Mouse (Mus musculus): ENCODE results near the gene Mapkbp1. TPM values are rescaled to one million over a fixed set of nuclear protein-coding genes. Genes with fewer than 3 reads are reported as not detected.

Mapkbp1 gene
- polyA plus RNA-seq, 1 experiment from 2014 or later, result 9.3 TPM

DNA sequence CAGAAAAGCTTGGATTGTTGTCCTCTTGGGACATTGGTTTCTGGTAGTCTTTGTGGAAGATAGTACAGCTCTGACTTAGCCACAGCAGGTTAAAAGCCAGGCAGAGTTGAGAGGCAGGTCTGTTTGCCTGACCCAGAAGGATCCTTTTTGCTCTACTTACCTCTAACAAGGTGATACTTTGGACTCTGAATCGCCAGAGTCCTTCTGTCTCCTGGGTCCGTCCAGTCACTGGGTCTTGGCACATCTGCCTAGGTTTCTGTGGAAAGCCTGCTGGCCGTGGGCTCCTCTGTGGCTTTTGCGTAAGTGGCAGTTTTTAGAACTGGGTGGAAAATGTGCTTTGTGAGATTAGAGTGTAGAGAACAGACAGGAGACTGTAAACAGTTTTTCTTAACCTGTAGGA is 16.5 kb downstream of the Mapkbp1 start:
- no peak for ATAC-seq
- Histone ChIP-seq H3K27me3 (ENCODE audit: control insufficient read depth, insufficient read depth, low read depth, low read length) (no peaks in the 10 kb centered on the region), H3K27ac (ENCODE audit: low read length) (no peak overlapping the region), H3K9me3 (replicated peaks; ENCODE audit: control insufficient read depth, low read length, poor library complexity, severe bottlenecking) (no peaks in the 10 kb centered on the region), H3K9ac (ENCODE audit: low read depth, low read length) (no peak overlapping the region), H3K4me1 (ENCODE audit: control insufficient read depth, insufficient read depth, low read length) (no peaks in the 10 kb centered on the region), H3K4me2 (ENCODE audit: low read length) (no peak overlapping the region), H3K36me3 (ENCODE audit: control insufficient read depth, insufficient read depth, low read length) (no peaks in the 10 kb centered on the region), H3K4me3 (ENCODE audit: low read depth, low read length) (no peak overlapping the region)
- 93% methylated on average over 4 of the region's 4 CpGs for WGBS

DNA sequence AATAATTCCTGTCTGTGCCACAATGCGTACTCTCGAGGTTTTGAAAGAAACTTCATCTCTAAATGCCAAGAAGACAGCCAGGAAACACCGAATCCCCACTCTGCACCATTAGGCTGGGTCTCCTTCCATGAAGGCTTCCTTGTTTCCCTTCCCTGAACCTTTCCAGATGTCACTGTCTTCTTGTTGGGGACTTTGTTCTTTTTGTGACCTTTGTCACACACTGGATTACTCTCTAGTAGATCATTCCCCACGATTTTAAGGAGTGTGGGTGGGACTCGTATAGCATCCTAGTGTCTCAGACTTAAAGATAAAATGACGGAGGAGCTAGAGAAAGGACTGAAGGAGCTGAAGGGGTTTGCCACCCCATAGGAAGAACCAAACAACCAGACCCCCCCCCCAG is 18.4 kb downstream of the Mapkbp1 start:
- no peak overlapping the region for H3K9ac ChIP-seq (ENCODE audit: low read depth, low read length)
- H3K4me3 ChIP-seq (ENCODE audit: low read depth, low read length), result no peak overlapping the region
- no peak for ATAC-seq
- no peak overlapping the region for H3K27ac ChIP-seq (ENCODE audit: low read length)
- WGBS, result 83% methylated on average over 6 of the region's 6 CpGs
- no peaks in the 10 kb centered on the region for H3K4me1 ChIP-seq (ENCODE audit: control insufficient read depth, insufficient read depth, low read length)
- no peaks in the 10 kb centered on the region for H3K9me3 ChIP-seq (replicated peaks; ENCODE audit: control insufficient read depth, low read length, poor library complexity, severe bottlenecking)
- no peak overlapping the region for H3K4me2 ChIP-seq (ENCODE audit: low read length)
- no peaks in the 10 kb centered on the region for H3K27me3 ChIP-seq (ENCODE audit: control insufficient read depth, insufficient read depth, low read depth, low read length)
- H3K36me3 ChIP-seq (ENCODE audit: control insufficient read depth, insufficient read depth, low read length), result no peaks in the 10 kb centered on the region

DNA sequence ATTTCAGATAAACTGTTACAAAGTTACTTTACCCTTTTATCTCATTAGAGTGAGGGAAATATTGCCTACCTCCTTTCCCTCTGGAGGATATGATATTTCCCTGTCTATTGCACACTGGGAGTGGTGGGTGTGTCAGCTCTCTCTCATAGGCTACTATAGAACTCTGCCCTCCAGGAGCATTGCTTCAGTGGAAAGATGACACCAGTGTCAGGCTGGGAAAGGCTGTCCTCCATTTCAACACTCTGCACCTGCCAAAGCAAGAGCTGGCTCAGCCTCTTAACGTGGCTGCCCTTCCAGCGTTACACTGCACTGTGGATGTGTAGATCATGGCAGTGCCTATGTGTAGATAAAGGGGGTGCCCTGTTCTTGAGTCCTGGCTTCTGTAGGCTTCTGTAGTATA is 19.9 kb downstream of the Mapkbp1 start:
- H3K27me3 ChIP-seq (ENCODE audit: control insufficient read depth, insufficient read depth, low read depth, low read length), result no peaks in the 10 kb centered on the region
- no peak overlapping the region for H3K27ac ChIP-seq (ENCODE audit: low read length)
- 88% methylated on average over 2 of the region's 2 CpGs for WGBS

DNA sequence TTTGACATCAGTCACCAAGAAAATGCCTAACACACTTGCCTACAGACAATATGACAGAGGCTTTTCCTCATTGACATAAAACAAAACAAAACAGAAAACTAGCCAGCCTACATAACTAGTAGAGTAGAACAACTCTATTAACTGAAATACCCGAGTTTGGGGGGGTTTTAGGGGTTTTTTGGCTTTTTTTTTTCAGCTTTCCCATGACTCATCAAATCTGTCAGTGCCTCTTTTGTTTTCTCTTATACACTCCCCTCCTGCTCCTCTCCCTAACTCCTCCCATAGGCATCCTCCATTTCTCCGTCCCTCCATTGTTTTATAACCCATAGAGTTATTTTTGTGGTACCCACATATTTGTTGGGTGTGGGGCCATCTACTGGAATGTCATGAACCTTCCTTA is 21.0 kb downstream of the Mapkbp1 start:
- no peak for ATAC-seq
- no peak overlapping the region for H3K27ac ChIP-seq (ENCODE audit: low read length)
- no peaks in the 10 kb centered on the region for H3K27me3 ChIP-seq (ENCODE audit: control insufficient read depth, insufficient read depth, low read depth, low read length)
- no peak overlapping the region for H3K4me3 ChIP-seq (ENCODE audit: low read depth, low read length)
- no peak overlapping the region for H3K9ac ChIP-seq (ENCODE audit: low read depth, low read length)
- H3K4me2 ChIP-seq (ENCODE audit: low read length), result no peak overlapping the region
- WGBS, result 47% methylated on average over 2 of the region's 2 CpGs
- H3K36me3 ChIP-seq (ENCODE audit: control insufficient read depth, insufficient read depth, low read length), result no peaks in the 10 kb centered on the region
- H3K9me3 ChIP-seq (replicated peaks; ENCODE audit: control insufficient read depth, low read length, poor library complexity, severe bottlenecking), result no peaks in the 10 kb centered on the region
- no peaks in the 10 kb centered on the region for H3K4me1 ChIP-seq (ENCODE audit: control insufficient read depth, insufficient read depth, low read length)

More for the DNA sequence above, 19.9 kb downstream of the Mapkbp1 start:
- Histone ChIP-seq H3K36me3 (ENCODE audit: control insufficient read depth, insufficient read depth, low read length) (no peaks in the 10 kb centered on the region), H3K4me2 (ENCODE audit: low read length) (no peak overlapping the region), H3K4me3 (ENCODE audit: low read depth, low read length) (no peak overlapping the region), H3K9ac (ENCODE audit: low read depth, low read length) (no peak overlapping the region), H3K4me1 (ENCODE audit: control insufficient read depth, insufficient read depth, low read length) (no peaks in the 10 kb centered on the region), H3K9me3 (replicated peaks; ENCODE audit: control insufficient read depth, low read length, poor library complexity, severe bottlenecking) (no peaks in the 10 kb centered on the region)
- no peak for ATAC-seq

DNA sequence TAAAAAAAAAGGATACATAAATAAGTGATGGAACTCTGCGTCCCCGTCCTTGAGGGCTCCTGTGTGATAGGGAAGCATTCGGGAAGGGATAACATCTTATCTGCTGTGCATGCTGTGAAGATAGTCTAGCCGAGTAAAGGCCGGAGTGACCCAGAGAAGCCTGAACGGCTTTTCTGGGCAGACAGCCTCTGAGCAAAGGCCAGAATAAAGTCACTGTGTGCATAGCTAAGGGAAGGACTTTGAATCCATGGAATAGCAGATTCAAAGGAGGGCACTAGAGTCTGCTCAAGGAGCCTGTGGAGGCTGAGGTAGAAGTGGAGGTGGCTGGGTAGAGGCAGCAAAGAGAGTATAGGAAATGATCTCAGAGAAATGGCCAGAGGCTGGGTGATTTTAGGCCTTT is 22.3 kb downstream of the Mapkbp1 start:
- ATAC-seq, result no peak
- Histone ChIP-seq H3K4me3 (ENCODE audit: low read depth, low read length) (no peak overlapping the region), H3K36me3 (ENCODE audit: control insufficient read depth, insufficient read depth, low read length) (no peaks in the 10 kb centered on the region), H3K4me1 (ENCODE audit: control insufficient read depth, insufficient read depth, low read length) (no peaks in the 10 kb centered on the region), H3K9me3 (replicated peaks; ENCODE audit: control insufficient read depth, low read length, poor library complexity, severe bottlenecking) (no peaks in the 10 kb centered on the region), H3K9ac (ENCODE audit: low read depth, low read length) (no peak overlapping the region), H3K27ac (ENCODE audit: low read length) (no peak overlapping the region; the same call in 1 of the 2 replicates), H3K27me3 (ENCODE audit: control insufficient read depth, insufficient read depth, low read depth, low read length) (no peaks in the 10 kb centered on the region), H3K4me2 (ENCODE audit: low read length) (no peak overlapping the region)
- 88% methylated on average over 6 of the region's 6 CpGs for WGBS

DNA sequence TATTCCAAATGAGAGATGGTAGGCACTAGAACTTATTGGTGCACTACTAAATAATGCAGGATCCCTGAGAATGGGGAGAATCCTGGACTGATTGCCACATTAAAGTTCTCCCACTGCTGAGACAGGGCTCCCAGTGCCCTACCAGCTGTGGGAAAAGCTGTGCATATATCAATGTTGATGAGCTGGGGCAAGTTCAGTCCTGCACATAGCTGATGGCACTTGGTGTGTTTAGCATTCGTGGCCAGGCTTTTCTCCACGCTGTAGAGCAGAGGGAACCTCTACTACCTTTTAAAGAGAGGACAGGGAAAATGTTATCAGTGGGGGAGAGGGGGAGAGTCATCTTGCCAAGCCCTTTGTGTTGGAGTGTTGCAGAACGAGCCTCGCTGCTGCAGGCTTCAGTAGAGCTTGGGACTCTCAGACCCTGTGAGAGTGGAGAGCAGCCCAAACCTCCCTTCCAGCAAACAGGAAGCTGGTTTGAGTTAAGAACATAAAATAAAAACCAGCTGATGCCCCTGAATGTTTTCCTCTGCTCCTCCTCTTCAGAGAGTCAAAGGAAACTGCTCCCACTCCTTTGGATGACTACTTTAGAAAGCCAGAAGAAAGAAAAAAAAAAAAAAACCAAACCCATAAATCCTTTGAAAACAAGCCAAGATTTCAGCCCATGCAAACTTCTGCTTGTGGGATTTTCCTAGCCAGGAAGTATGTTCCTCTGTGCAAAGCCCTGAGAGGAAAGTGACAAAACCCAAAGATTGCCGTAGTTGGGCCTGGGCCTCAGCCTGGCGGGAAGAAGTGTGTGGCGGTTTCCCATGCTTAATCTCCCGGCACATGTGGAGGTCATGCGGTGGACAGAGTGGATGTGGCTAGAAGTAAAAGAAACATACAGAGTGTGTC is 23.1 kb downstream of the Mapkbp1 start:
- Histone ChIP-seq H3K36me3 (ENCODE audit: control insufficient read depth, insufficient read depth, low read length) (no peaks in the 10 kb centered on the region), H3K27ac (ENCODE audit: low read length) (peak overlapping the region; percentile 60), H3K9ac (ENCODE audit: low read depth, low read length) (no peak overlapping the region), H3K4me3 (ENCODE audit: low read depth, low read length) (no peak overlapping the region), H3K4me2 (ENCODE audit: low read length) (no peak overlapping the region), H3K27me3 (ENCODE audit: control insufficient read depth, insufficient read depth, low read depth, low read length) (no peaks in the 10 kb centered on the region), H3K4me1 (ENCODE audit: control insufficient read depth, insufficient read depth, low read length) (no peaks in the 10 kb centered on the region), H3K9me3 (replicated peaks; ENCODE audit: control insufficient read depth, low read length, poor library complexity, severe bottlenecking) (no peaks in the 10 kb centered on the region)
- 65% methylated on average over 9 of the region's 9 CpGs for WGBS
- ATAC-seq, result no peak

DNA sequence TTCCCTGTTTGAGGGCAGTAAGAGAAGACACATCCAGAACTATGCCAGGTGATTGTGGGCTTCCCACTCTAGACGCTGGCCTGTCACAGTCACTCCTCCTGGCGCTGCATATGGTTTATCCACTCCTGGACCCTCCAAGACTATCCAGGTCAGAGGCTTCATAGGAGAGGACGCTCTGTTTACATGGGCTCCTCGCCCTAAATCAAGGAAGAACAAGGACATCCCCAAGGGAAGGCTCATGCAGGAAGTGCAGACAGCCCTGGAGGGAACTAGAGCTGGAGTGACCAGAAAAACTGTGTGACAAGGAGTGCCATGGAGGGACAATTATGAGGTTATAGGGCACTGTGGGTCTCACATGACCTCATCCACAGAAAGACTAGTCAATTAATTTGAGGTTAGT is 24.9 kb downstream of the Mapkbp1 start:
- no peaks in the 10 kb centered on the region for H3K4me1 ChIP-seq (ENCODE audit: control insufficient read depth, insufficient read depth, low read length)
- no peaks in the 10 kb centered on the region for H3K36me3 ChIP-seq (ENCODE audit: control insufficient read depth, insufficient read depth, low read length)
- H3K9me3 ChIP-seq (replicated peaks; ENCODE audit: control insufficient read depth, low read length, poor library complexity, severe bottlenecking), result no peaks in the 10 kb centered on the region
- WGBS, result 81% methylated on average over 4 of the region's 4 CpGs
- ATAC-seq, result no peak
- H3K4me3 ChIP-seq (ENCODE audit: low read depth, low read length), result no peak overlapping the region
- no peak overlapping the region for H3K9ac ChIP-seq (ENCODE audit: low read depth, low read length)
- H3K4me2 ChIP-seq (ENCODE audit: low read length), result no peak overlapping the region
- H3K27ac ChIP-seq (ENCODE audit: low read length), result no peak overlapping the region
- H3K27me3 ChIP-seq (ENCODE audit: control insufficient read depth, insufficient read depth, low read depth, low read length), result no peaks in the 10 kb centered on the region

DNA sequence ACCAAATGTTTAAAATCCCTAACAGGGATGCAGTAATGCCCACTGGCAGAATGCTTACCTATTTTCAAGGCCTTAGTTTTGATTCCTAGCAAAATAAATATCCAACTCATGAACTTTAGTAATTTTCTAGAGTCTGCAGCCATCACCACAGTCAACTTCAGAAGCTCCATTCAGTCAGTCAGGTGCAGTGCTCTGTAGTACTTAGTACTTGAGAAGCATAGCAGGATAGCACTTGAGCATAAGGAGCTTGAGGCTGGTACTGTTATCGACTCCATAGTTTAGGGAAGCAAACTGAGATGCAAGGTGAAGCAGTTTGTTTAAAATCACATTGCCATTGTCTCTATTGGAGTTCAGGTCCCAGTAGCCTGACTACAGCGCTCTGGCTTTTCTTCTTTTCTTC is 27.2 kb downstream of the Mapkbp1 start:
- no peak overlapping the region for H3K4me2 ChIP-seq (ENCODE audit: low read length)
- H3K4me1 ChIP-seq (ENCODE audit: control insufficient read depth, insufficient read depth, low read length), result no peaks in the 10 kb centered on the region
- H3K9me3 ChIP-seq (replicated peaks; ENCODE audit: control insufficient read depth, low read length, poor library complexity, severe bottlenecking), result no peaks in the 10 kb centered on the region
- H3K9ac ChIP-seq (ENCODE audit: low read depth, low read length), result no peak overlapping the region
- no peaks in the 10 kb centered on the region for H3K27me3 ChIP-seq (ENCODE audit: control insufficient read depth, insufficient read depth, low read depth, low read length)
- WGBS, result 96% methylated on average over 2 of the region's 2 CpGs
- ATAC-seq, result no peak
- H3K4me3 ChIP-seq (ENCODE audit: low read depth, low read length), result no peak overlapping the region
- 0 out of 2 replicates have a peak, but pooled peaks cover 3% of the 10 kb centered on the region for H3K36me3 ChIP-seq (ENCODE audit: control insufficient read depth, insufficient read depth, low read length)
- no peak overlapping the region for H3K27ac ChIP-seq (ENCODE audit: low read length)

DNA sequence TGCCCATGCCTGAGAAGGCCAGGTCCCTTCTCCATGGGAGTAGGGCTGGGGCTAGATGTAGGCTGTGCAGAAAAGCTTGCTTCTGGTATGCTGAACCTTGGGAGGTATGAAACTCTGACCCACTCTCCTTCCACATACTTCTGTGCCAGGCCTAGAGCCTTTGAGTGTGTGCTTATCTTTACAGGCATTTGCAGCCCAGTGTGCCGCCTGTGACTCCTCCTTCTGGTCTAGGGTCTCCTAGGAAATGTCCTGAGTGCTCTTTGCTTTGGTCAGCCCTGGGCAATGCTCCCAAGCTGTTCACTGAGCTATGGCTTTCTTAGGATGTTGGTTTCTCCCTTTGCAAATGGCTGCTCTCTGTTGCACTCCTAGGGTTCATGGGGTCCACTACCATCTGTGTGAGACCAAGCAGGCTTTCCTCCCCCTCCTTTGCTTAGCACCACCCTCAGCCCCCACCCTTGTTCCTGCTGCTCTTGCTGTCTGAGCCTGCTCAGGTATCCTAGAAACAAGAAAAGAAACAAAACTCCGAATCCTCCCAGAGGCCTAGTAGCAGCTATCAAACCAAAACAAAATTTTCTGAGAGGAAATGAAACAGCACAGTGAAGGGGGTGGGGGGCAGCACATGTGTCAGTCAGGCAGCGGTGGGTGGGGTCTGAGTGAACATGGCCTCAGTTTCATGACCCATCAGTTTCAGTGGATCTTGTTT is 28.5 kb downstream of the Mapkbp1 start:
- H3K4me1 ChIP-seq (ENCODE audit: control insufficient read depth, insufficient read depth, low read length), result no peaks in the 10 kb centered on the region
- 0 out of 2 replicates have a peak, but pooled peaks cover 3% of the 10 kb centered on the region for H3K36me3 ChIP-seq (ENCODE audit: control insufficient read depth, insufficient read depth, low read length)
- no peaks in the 10 kb centered on the region for H3K9me3 ChIP-seq (replicated peaks; ENCODE audit: control insufficient read depth, low read length, poor library complexity, severe bottlenecking)
- no peak overlapping the region for H3K9ac ChIP-seq (ENCODE audit: low read depth, low read length)
- no peak overlapping the region for H3K27ac ChIP-seq (ENCODE audit: low read length)
- ATAC-seq, result no peak
- H3K4me2 ChIP-seq (ENCODE audit: low read length), result no peak overlapping the region
- H3K4me3 ChIP-seq (ENCODE audit: low read depth, low read length), result no peak overlapping the region
- 85% methylated on average over 3 of the region's 3 CpGs for WGBS
- H3K27me3 ChIP-seq (ENCODE audit: control insufficient read depth, insufficient read depth, low read depth, low read length), result no peaks in the 10 kb centered on the region
